Mouse (Mus musculus): Measurements from ENCODE around the gene Gm49345.

Gm49345 gene

DNA sequence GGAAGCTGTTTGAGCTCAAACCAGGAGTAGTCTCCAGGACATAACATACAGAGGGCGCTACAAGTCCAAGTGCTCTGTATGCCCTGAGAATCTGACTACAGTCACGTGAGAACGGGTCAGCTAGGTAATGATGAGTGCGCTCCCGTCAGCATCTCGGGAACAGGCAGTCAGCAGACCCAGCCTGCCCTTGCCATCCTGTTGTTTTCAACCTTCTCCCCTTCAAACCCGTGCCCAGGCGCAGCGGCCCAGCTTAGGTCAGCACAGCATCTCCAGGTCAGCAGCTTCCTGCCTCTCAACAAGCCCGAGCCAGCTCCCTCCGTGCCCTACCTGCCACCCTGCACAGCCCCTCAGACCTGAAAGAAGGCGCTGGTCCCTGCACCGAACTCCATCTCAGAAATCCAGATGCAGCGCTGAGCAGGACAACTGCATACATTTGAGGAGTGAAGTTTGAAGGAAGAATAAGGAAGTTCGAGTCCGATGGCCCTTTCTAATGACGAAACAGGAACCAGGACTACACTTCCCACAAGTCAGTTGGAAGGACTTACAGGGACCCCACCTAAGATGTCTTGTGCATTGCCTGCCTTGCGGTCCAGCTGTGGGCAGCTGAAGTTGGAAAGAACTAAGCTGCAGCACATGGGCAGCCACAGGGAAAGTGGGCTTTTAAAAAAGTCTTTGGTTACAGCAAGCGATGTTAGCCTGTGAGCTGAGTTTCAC, at the start of gene Gm49345, which contains the start of gene Zfp729a:
TSS of gene Gm49345 (minus strand) at position 476 of the 714 bp plus-strand sequence.
TSS of gene Zfp729a (minus strand) at position 498 of the 714 bp plus-strand sequence.
- ATAC-seq (ENCODE audit: low TSS enrichment) = peak; percentile 99

DNA sequence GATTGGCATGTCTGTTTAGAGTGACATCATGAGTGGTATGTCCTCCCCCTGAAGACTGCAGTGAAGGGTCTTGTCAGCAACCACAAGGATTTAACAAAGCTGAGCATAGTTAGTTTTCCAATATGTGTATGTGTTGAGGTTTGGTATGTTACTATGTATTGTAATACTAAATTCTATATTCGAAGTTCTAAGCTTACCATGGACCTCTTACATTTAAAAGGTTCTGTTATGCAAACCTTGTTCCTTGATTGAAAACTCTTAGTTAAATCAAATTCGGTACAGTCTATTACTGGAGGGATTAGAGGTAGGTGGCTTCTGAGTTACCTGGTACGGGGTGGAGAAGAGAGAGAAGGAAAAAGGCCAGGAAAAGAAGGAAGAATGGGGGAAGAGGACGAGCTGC, 49.4 kb upstream of the Gm49345 start, which contains the start of gene Zfp738:
TSS of gene Zfp738 (minus strand) at position 101 of the 400 bp plus-strand sequence.
- no peak for ATAC-seq (ENCODE audit: low TSS enrichment)

DNA sequence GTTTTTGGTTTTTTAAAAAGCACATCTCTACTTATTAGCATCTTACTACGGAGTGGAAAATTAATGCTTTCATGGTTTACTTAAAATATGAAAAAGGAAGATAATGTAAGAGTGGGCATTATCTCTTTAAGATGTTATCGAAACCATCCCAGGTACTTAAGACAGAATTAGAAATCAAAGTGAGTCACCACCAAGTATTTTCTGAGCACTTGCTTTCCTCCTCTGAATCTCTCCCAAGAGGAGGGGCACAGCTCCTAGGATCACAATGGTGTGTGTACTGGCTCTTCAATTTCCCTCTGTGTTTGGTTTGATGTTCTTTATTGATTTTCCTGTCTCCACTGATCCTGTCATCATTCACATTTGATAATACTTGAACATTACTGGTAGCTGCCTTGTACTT, 46.3 kb upstream of the Gm49345 start:
- ATAC-seq (ENCODE audit: low TSS enrichment) = peak; percentile 93

DNA sequence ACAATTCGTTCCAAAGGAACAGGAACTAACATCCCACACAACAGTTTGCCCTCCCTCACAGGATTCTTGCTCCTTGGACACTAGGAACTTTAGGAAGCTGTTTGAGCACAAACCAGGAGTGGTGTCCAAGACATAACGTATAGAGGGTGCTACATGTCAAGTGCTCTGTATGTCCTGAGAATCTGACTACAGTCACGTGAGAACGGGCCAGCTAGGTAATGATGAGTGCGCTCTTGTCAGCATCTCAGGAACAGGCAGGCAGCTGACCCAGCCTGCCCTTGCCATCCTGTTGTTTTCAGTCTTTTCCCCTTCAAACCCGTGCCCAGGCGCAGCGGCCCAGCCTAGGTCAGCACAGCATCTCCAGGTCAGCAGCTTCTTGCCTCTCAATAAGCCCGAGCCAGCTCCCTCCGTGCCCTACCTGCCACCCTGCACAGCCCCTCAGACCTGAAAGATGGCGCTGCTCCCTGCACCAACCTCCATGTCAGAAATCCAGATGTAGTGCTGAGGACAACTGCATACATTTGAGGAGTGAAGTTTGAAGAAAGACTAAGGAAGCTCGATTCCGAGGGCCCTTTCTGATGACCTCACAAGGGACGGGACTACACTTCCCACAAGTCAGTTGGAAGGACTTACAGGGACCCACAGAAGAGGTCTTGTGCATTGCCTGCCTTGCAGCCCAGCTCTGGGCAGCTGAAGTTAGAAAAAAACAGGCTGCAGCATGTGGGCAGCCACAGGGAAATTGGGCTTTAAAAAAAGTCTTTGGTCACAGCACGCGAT, 45.6 kb upstream of the Gm49345 start:
- peak; percentile 100 for ATAC-seq (ENCODE audit: low TSS enrichment)

DNA sequence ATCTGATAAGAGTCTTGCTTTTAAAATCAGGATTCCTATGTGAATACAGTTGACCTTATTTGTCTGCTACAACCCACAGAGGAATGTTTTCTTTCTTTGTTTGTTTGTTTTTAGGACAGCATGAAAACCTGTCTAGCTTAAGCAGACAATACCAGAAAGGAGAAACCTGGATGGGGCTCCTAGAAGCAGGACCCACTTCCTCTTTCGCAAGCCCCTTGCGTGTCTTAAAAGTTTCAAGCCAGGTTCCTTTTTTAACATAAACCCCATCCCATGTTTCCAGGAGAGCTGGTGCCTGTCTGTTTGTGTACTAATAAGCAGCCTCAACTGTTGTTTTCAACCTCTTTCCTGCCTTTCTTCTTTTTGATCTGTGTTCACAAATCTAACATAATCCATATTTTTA, 37.3 kb upstream of the Gm49345 start:
- no peak for ATAC-seq (ENCODE audit: low TSS enrichment)

DNA sequence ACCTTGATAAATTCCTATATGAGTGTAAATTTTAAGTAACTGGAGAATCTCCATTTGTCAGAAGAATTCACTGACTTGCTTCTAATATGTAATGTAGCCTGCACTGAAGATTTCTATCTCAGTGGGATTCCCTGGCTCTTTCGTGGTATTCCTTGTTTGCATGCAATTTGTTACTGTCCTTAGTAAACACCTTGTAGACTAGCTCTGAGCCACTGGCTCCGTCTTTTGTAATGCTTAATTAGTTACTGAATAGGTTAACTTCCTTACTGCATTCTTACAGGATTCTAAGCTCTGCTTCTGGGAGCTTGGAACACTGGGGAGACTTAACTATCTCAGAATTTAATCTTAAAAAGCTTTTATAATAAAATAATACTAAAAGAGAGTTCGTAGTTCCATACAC, 14.9 kb upstream of the Gm49345 start:
- no peak for ATAC-seq (ENCODE audit: low TSS enrichment)

DNA sequence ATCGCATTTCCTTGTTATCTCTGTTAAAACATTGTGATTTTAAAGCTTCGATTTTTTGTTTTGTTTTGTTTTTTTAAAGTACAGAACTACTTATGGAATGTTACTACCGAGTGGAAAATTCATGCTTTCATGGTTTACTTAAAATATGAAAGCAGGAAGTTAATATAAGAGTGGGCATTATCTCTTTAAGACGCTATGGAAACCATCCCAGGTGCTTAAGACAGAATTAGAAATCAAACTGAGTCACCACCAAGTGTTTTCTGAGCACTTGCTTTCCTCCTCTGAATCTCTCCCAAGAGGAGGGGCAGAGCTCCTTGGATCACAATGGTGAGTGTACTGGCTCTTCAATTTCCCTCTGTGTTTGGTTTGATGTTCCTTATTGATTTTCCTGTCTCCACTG, 27.5 kb downstream of the Gm49345 start:
- ATAC-seq (ENCODE audit: low TSS enrichment) = peak; percentile 43

DNA sequence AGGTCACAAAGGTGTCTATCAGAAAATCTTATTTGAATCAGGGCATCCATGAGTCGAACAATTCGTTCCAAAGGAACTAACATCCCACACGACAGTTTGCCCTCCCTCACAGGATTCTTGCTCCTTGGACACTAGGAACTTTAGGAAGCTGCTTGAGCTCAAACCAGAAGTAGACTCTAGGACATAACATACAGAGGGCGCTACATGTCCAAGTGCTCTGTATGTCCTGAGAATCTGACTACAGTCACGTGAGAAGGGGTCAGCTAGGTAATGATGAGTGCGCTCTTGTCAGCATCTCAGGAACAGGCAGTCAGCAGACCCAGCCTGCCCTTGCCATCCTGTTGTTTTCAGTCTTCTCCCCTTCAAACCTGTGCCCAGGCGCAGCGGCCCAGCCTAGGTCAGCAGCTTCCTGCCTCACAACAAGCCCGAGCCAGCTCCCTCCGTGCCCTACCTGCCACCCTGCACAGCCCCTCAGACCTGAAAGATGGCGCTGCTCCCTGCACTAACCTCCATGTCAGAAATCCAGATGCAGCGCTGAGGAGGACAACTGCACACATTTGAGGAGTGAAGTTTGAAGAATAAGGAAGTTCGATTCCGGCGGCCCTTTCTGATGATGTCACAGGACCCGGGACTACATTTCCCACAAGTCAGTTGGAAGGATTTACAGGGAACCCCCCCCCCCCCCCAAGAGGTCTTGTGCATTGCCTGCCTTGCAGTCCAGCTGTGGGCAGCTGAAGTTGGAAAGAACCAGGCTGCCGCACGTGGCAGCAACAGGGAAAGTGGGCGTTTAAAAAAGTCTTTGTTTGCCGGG, 28.3 kb downstream of the Gm49345 start, which contains the start of gene Zfp729b:
TSS of gene Zfp729b (minus strand) at position 642 of the 811 bp plus-strand sequence.
- ATAC-seq (ENCODE audit: low TSS enrichment) = peak; percentile 98

DNA sequence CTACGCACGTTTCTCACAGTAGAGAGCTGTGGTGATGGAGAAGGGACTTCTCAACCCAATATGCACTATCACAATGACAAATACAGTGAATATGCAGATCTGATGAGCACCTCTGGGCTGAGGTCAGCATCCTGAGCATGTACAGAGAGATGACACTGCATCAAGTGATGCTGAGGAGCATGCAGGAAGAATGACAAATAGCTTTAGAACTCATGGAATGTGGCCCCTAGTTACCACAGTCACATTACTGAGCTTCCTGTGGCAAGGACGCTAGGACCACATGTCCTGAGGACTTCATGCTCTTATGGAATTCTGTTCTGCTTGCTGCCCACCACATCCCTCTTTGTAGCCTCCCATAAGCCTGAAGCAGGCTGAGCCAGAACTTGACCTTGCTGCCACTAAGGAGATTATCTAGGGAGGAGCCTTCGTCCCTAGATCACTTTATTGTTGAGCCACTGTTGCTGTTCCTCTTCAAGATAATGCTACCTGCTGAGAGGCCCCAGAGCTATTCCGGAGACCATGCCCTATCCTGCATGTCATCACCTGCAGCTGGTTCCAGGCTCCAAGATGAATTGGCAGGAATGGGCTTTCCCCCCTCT, 64.9 kb downstream of the Gm49345 start:
- ATAC-seq (ENCODE audit: low TSS enrichment) = no peak

DNA sequence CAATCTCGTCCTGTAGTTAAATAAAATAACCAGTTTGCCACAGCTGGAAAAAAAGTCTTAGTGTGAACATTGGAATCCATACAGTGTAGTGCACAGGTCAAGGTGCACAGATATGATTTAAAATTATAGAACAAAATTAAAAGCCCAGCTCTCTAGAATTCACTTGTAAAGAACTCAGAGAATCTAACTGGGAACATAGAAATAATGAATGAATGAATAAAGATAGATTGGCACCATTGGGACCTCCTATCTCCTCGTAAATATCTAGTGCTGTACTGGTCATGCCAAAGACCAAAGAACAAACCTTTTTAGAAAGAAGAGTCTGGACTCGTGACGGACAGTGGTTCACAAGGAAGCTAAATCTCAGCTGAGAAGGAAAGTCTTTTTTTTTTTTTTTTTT, 83.8 kb downstream of the Gm49345 start, which contains the start of gene Zfp748:
TSS of gene Zfp748 (minus strand) at position 101 of the 400 bp plus-strand sequence.
- ATAC-seq (ENCODE audit: low TSS enrichment) = no peak

DNA sequence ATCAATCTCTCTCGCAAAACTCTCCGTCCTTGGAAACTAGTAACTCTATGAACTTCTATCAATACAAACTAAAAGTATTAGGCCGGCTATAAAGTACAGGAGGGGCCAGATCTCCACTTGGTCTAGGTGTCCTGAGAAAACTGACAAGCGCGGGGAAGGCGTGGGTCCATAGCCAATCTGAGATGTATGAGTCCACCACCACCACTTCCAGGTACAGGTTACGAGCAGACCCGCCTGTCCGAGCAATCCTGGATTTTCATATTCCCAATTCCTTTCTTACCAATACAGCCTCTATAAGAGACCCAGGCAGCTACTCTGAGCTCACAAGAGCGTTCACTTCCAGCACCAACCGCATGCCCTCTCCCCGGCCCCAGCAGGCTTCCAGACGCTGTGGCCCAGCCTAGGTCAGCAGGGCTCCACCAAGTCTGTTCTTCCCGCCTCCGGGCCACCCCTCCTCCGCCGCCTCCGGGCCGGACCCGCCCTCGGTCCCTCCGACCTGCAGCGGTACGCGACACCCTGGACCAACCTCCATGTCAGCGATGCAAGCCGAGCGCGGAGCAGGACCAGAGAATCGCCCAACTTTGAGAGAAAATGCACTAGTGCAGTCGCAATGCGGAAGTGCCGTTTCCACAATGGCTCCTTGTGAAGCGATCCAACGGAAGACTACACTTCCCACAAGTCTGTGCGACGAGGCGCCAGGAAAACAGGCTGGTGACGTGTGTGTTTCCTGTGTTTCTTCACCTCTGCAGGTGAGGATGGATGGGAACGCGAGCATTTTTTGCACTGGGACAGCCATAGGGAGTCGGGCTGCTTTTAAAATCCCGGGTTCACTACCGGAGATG, 84.8 kb downstream of the Gm49345 start:
- ATAC-seq (ENCODE audit: low TSS enrichment) = peak; percentile 100

DNA sequence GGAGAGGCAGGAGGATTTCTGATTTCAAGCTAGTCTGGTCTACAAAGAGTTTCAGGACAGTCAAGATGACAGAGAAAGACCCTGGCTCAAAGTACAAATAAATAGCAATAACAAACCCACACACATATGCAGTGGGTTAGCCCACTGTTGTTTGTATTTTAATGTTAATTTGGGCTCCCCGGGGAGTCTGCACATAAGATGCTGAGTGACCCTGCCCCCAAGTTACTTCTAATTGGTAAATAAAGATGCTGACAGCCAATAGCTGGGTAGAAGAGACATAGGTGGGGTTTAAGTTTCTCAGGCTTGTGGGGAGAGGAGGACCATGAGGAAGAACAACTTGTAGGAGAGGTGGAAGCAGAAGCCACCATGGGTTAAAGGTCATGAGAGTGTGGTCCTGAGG, 91.6 kb downstream of the Gm49345 start:
- ATAC-seq (ENCODE audit: low TSS enrichment) = no peak
